Mouse (Mus musculus) liver (tissue): ENCODE data around the gene Scpep1.
"Not testable (repeated sequence)": the region's sequence is repeated elsewhere in the genome, so short reads cannot be mapped to it uniquely, and the experiment has no call there.

Source experiments
- DNase-seq: peaks from one replicate; pipeline ENCODE4 v3.0.0-alpha.2; 2020; ENCODE audit warnings: mixed read lengths

Scpep1 gene

GRCm38 (mm10) chr11:88909388-88910036 is 45.8 kb downstream of the Scpep1 start:
- no peak for DNase-seq

GRCm38 (mm10) chr11:88908557-88909211 is 46.6 kb downstream of the Scpep1 start:
- peak; percentile 69 for DNase-seq

DNA sequence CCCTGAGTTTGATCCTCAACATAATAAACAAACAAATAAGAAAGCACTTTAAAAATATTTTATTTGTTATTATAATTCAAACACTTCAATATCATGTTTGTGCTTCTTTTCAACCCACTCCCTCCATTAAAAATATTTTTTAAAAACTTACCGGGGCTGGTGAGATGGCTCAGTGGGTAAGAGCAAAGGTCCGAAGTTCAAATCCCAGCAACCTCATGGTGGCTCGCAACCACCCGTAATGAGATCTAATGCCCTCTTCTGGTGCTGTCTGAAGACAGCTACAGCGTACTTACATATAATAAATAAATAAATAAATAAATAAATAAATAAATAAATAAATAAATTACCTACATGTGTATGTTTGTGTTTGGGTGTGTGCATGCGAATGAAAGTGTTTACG is 47.4 kb downstream of the Scpep1 start:
- no peak for DNase-seq

GRCm38 (mm10) chr11:88905621-88906020 is 49.6 kb downstream of the Scpep1 start:
- no peak for DNase-seq

DNA sequence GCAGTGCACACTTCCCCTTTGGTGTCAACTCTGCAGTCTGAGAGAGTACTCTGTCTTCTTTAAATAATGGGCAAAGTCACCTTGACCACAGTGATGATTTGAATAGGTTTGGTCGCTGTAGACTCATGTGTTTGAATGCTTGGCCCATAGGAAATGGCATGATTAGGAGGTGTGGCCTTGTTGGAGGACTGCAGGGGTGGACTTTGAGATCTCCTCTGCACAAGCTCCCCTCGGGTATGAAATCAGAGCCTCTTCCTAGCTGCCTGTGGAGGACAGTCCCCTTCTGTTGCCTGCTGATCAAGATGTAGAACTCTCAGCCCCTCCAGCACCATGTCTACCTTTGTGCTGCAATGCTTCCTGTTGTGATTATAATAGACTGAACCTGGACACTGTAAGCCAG is 51.2 kb downstream of the Scpep1 start:
- DNase-seq = no peak

DNA sequence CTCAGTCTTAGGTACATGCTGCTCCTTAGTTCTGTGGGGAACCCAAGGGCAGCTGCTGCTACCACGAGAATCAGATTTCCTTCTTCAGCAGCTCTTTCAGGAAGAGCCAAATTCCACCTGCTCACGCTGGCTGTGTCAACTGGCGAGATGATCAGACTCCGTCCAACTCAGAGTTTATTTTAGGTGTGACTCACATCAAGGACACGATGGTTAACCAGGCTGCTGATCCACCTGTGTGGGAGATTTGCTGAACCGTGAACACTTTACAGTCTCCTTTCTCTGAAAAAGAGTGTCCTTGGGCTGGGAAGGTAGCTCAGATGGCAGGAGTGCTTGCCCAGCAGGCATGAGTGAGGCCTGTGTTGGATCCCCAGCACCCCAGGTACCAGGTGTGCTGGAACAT is 52.5 kb downstream of the Scpep1 start:
- DNase-seq = no peak

DNA sequence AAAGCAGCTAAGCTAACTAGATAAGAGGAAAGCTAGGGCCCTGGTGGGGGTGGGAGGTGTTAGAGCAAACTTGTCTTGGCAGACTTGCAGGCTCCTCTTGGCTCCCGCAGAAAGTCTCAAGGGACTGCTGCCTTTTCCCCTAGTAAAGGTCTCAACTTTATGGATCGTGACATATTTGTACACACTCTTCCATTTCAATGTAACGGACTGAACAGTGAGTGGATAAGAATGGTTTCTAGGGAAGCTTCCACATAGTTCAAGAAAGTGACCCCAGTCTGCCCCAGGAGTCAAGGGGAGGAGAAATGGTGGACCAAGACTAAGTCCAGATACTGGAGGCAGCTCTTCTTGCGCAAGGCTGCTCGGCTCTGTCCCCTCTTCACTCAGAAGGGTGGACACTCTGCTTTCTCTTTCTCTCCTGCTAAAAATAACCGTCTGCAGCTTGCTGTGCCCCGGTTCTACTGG is 53.9 kb downstream of the Scpep1 start:
- no peak for DNase-seq

GRCm38 (mm10) chr11:88899561-88899960 is 55.7 kb downstream of the Scpep1 start:
- no peak for DNase-seq

GRCm38 (mm10) chr11:88898380-88898763 is 56.9 kb downstream of the Scpep1 start:
- DNase-seq = no peak

DNA sequence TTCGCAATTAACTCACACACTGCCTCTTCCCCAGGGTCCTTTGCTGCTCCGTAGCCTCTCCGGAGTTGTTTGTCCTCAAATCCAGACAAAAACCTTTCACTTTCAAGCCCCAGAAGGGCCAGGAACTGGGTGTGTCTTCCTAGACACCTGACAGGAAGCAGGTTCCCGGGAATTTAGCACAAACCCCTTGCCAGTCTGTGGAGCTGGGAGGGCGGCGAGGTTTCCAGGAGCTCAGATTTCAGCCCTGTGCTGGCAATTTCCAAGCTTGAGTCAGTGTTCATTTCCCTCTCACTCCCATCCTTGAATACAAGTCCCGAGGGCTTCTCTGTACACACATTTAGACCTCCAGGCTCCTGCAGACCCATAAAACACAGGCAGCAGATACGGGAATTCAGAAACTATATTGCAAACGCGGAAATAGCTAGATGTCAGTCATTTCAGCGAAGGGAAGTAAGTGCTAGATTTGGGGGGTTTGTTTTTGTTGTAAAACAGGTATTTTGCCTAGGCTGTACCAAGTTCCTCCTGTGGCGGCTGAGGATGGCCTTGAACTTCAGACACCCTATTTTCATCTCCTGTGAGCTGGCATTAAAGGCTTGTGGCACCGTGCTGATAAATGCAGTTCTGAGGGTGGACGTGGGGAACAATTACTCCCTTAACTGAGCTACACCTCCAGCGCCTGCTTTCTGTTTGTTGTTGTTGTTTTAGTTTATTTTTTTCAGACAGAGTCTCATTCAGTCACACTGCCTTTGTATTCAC is 57.5 kb downstream of the Scpep1 start:
- DNase-seq = no peak

- not testable (repeated sequence) for DNase-seq
These were observed 59.4 kb downstream of the Scpep1 start for GRCm38 (mm10) chr11:88895800-88896232.

GRCm38 (mm10) chr11:88895235-88895634 is 60.0 kb downstream of the Scpep1 start:
- DNase-seq = not testable (repeated sequence)

- not testable (repeated sequence) for DNase-seq
These were observed 61.0 kb downstream of the Scpep1 start for GRCm38 (mm10) chr11:88894279-88894678.

- DNase-seq = not testable (repeated sequence)
These were observed 61.8 kb downstream of the Scpep1 start for GRCm38 (mm10) chr11:88893501-88893900.

GRCm38 (mm10) chr11:88892789-88893188 is 62.5 kb downstream of the Scpep1 start:
- DNase-seq = not testable (repeated sequence)

DNA sequence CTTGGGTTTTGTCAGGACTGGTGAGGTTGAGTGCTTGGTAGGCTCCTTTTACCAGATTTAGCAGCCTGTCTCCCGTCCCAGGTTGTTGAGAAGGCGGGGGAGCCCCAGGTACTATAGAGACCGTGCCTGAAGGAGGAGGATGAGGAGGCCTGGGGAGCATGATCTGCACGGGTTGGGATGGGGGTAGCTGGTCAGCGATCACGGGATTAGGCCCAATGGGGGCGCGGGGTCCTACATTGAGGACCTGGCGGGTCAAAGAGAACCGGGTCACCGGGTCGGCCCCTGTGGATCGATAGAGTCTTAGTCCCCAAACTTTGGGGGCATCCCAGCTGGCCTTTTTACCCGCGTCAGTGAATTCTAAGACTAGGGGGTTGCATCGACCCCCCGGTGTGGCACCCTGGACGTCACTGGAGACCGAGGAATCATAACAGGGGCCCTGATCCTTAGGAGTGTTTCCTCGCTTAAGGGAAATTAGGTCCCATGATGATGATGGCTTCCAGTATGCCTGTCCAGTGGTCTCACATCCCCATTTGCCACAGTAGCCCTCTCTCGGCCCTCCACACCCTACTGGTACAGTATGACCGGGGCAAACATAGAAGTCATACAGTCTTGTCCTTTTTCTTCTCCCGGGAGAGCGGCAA is 63.2 kb downstream of the Scpep1 start:
- DNase-seq = not testable (repeated sequence)

DNA sequence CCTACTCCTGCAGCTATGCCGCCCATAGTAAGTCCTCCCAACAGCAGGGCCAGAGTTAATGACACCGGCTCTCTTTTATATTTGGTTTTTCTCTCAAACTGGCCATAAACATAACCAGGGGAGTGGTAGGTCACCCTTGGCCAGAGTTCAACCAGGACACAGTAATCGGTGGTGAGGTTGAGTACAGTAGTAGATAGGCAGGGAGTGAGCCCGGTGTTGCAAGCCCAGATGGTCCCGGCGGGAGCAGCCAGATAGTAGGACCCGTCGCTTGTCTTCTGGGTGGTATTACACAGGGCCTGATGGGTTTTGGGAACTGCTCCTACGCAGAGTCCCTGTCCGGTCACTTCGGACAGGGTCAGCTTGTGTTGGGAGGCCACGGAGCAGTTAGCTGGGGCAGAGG is 63.8 kb downstream of the Scpep1 start:
- DNase-seq = not testable (repeated sequence)

- DNase-seq = not testable (repeated sequence)
These were observed 64.4 kb downstream of the Scpep1 start for GRCm38 (mm10) chr11:88890904-88891303.

DNA sequence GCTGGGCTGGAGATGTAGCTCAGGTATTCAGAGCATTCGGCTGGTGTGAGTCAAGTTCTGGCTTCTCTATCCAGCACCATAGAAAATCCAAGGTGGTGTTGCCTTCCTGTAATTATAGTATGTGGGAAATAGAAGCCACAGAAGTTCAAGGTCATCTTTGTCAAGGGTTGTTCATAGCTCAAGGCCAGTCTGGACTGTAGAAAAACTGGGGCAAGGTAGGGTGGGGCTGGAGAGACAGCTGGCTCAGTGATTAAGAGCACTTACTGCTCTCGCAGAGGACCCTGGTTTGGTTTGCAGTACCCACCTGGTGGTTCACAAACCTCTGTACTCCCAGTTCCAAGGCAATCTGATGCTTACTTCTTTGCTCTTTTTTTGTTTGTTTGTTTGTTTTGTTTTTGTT is 66.3 kb downstream of the Scpep1 start:
- DNase-seq = no peak

GRCm38 (mm10) chr11:88884376-88885065 is 70.7 kb downstream of the Scpep1 start:
- DNase-seq = no peak

DNA sequence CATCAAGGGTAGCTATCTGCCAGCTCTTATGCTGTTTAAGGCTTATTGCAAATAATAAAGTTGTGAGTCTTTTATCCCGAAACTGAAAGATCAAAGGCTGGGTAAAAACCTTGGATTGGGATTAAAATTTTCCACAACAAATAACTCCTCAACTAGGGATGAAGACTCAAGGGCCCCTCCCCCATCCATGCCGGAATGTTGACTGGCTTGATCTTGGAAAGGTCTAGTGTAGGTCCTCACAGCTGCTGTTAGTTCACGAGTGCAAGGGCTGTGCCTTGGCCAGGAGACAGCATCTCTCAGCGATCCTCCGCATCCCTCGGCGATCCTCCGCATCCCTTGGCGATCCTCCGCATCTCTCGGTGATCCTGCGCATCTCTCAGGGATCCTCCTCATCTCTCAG is 77.3 kb downstream of the Scpep1 start:
- DNase-seq = no peak
